ENCODE assay signal across 14 mouse cellular contexts in genomic region chr4:53232436-53232835, GRCm38 (mm10).
"Had no signal": no experiment of that assay in that cellular context is flagged by ENCODE, and none has a peak within 500 bp of the region (broad histone marks: within the 10 kb centered on the region; RNA-seq: fewer than 3 reads in every experiment).

No protein-coding gene starts in this region.

- H3K27ac ChIP-seq: kidney, postnatal 0 days; layer of hippocampus, adult 2 months; limb, embryonic 13.5 days; liver, embryonic 14.5 days; midbrain, embryonic 10.5 days; neural tube, embryonic 15.5 days had no signal

- H3K4me3 ChIP-seq: layer of hippocampus, adult 2 months; limb, embryonic 13.5 days; midbrain, embryonic 10.5 days; myocyte; neural tube, embryonic 15.5 days had no signal

- H3K36me3 ChIP-seq: limb, embryonic 13.5 days; midbrain, embryonic 10.5 days; neural tube, embryonic 15.5 days had no signal

- H3K9ac ChIP-seq: limb, embryonic 13.5 days; liver, embryonic 14.5 days; neural tube, embryonic 15.5 days had no signal

- H3K9me3 ChIP-seq: limb, embryonic 13.5 days; midbrain, embryonic 10.5 days; neural tube, embryonic 15.5 days had no signal

- H3K27me3 ChIP-seq: limb, embryonic 13.5 days; neural tube, embryonic 15.5 days had no signal

- H3K4me2 ChIP-seq: limb, embryonic 13.5 days; neural tube, embryonic 15.5 days had no signal

- DNase-seq: kidney, postnatal 36 days; lung, adult 18-20 months; lung, postnatal 36 days; midbrain, embryonic 14.5 days; right cerebral cortex, adult 18-20 months; thymus, adult 18-20 months; thymus, postnatal 14 days had no signal
